Comparison of ENCODE assay signal across 13 mouse cellular contexts in genomic region chr7:26589077-26589476, GRCm38 (mm10). TPM values are rescaled to one million over a fixed set of nuclear protein-coding genes. Genes with fewer than 3 reads are reported as not detected.
"Had no signal": no experiment of that assay in that cellular context is flagged by ENCODE, and none has a peak within 500 bp of the region (broad histone marks: within the 10 kb centered on the region; RNA-seq: fewer than 3 reads in every experiment).

No protein-coding gene starts in this region.

- H3K27me3 ChIP-seq: neural tube, embryonic 13.5 days; neural tube, embryonic 15.5 days; stomach, embryonic 15.5 days had no signal

- H3K27ac ChIP-seq: neural tube, embryonic 13.5 days; neural tube, embryonic 15.5 days; stomach, embryonic 15.5 days; stomach, postnatal 0 days had no signal

- H3K36me3 ChIP-seq: neural tube, embryonic 13.5 days; neural tube, embryonic 15.5 days; stomach, embryonic 15.5 days had no signal

- H3K9me3 ChIP-seq: neural tube, embryonic 13.5 days; neural tube, embryonic 15.5 days; stomach, embryonic 15.5 days had no signal

- H3K4me3 ChIP-seq: neural tube, embryonic 13.5 days; neural tube, embryonic 15.5 days; stomach, embryonic 15.5 days had no signal

- H3K4me1 ChIP-seq: neural tube, embryonic 13.5 days; neural tube, embryonic 15.5 days; stomach, embryonic 15.5 days had no signal

- H3K4me2 ChIP-seq: neural tube, embryonic 13.5 days; neural tube, embryonic 15.5 days; stomach, embryonic 15.5 days had no signal

- H3K9ac ChIP-seq: neural tube, embryonic 13.5 days; neural tube, embryonic 15.5 days; stomach, embryonic 15.5 days had no signal

RNA-seq across cellular contexts. Expression of gene Vmn1r185, which starts 29.2 kb away (rescaled TPM):
- polyA plus RNA-seq: neural tube, embryonic 13.5 days; neural tube, embryonic 14.5 days; neural tube, embryonic 15.5 days; small intestine, adult 2 months; spleen, adult 2 months; stomach, embryonic 14.5 days; stomach, embryonic 15.5 days; stomach, embryonic 16.5 days; stomach, postnatal 0 days; thymus, adult 2 months; thymus, postnatal 0 days; urinary bladder, adult 2 months had no signal

RNA-seq across cellular contexts. Expression of gene Nlrp9a, which starts 54.3 kb away (rescaled TPM):
- polyA plus RNA-seq: neural tube, embryonic 13.5 days; neural tube, embryonic 14.5 days; neural tube, embryonic 15.5 days; small intestine, adult 2 months; spleen, adult 2 months; stomach, embryonic 14.5 days; stomach, embryonic 15.5 days; stomach, embryonic 16.5 days; stomach, postnatal 0 days; testis, adult 2 months; thymus, adult 2 months; thymus, postnatal 0 days; urinary bladder, adult 2 months had no signal
